Mouse (Mus musculus): Measurements from ENCODE around the gene Lhx5. TPM values are rescaled to one million over a fixed set of nuclear protein-coding genes. Genes with fewer than 3 reads are reported as not detected.

Gene Lhx5
- polyA plus RNA-seq, 1 experiment from 2014 or later: 3.5 TPM

DNA sequence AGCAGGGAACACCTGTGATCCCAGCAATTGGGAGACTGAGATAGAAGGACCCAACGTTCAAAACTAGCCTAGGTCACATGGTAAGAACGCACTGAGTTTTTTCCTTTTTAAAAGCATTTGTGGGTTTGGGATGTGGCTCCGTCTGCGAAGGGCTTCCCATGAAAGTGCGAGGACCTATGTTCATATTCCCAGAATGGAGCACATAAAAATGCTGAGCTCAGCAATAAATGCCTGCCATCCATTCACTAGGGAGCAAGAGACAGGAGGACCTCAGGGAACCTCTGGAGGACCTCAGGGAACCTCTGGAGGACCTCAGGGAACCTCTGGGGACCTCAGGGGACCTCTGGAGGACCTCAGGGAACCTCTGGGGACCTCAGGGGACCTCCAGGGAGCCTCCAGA, 46.5 kb downstream of the Lhx5 start:
- H3K36me3 ChIP-seq (ENCODE audit: control insufficient read depth, insufficient read depth, low read length): no peaks in the 10 kb centered on the region
- H3K4me1 ChIP-seq (ENCODE audit: control insufficient read depth, insufficient read depth, low read length): no peaks in the 10 kb centered on the region
- H3K27ac ChIP-seq (ENCODE audit: low read depth, low read length): no peak overlapping the region
- no peak overlapping the region for H3K4me3 ChIP-seq (ENCODE audit: low read depth, low read length)
- H3K9ac ChIP-seq (ENCODE audit: low read length): no peak overlapping the region
- ATAC-seq (no peak), DNase-seq (ENCODE audit: low spot score) (no peak)
- H3K4me2 ChIP-seq (ENCODE audit: low read length): no peak overlapping the region
- H3K27me3 ChIP-seq (replicated peaks; ENCODE audit: control insufficient read depth, insufficient read depth, low read length): no peaks in the 10 kb centered on the region
- 91% methylated on average over 5 of the region's 5 CpGs for WGBS
- H3K9me3 ChIP-seq (replicated peaks; ENCODE audit: control insufficient read depth, low read length): no peaks in the 10 kb centered on the region

DNA sequence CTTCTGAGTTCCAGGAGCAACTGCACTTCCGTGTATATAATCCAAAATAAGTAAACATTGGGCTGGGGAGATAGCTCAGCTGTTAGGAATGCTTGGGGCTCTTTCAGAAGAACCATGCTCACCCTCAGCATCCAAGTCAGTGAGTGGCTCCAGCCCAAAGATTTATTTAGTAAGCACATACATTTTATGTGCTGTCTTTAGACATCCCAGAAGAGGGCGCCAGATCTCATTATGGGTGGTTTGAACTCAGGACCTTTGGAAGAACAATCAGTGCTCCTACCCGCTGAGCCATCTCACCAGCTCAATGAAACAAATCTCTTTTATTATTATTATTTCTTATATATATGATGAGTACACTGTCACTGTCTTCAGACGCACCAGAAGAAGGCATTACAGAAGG, 48.0 kb downstream of the Lhx5 start:
- WGBS: 69% methylated on average over 4 of the region's 4 CpGs
- ATAC-seq: no peak
- H3K36me3 ChIP-seq (ENCODE audit: control insufficient read depth, insufficient read depth, low read length): 0 out of 2 replicates have a peak, but pooled peaks cover 2% of the 10 kb centered on the region

GRCm38 (mm10) chr5:120481205-120481604, 49.7 kb downstream of the Lhx5 start:
- 71% methylated on average over 9 of the region's 9 CpGs for WGBS
- ATAC-seq (no peak), DNase-seq (ENCODE audit: low spot score) (no peak)
- Histone ChIP-seq H3K4me3 (ENCODE audit: low read depth, low read length) (no peak overlapping the region), H3K36me3 (ENCODE audit: control insufficient read depth, insufficient read depth, low read length) (peaks cover 17% of the 10 kb centered on the region), H3K4me1 (ENCODE audit: control insufficient read depth, insufficient read depth, low read length) (no peaks in the 10 kb centered on the region), H3K27ac (ENCODE audit: low read depth, low read length) (no peak overlapping the region), H3K9ac (ENCODE audit: low read length) (no peak overlapping the region), H3K27me3 (replicated peaks; ENCODE audit: control insufficient read depth, insufficient read depth, low read length) (no peaks in the 10 kb centered on the region), H3K4me2 (ENCODE audit: low read length) (no peak overlapping the region), H3K9me3 (replicated peaks; ENCODE audit: control insufficient read depth, low read length) (no peaks in the 10 kb centered on the region)

More for the DNA sequence above, 48.0 kb downstream of the Lhx5 start:
- no peak for DNase-seq (ENCODE audit: low spot score)
- no peak overlapping the region for H3K9ac ChIP-seq (ENCODE audit: low read length)
- H3K4me1 ChIP-seq (ENCODE audit: control insufficient read depth, insufficient read depth, low read length): no peaks in the 10 kb centered on the region
- no peaks in the 10 kb centered on the region for H3K27me3 ChIP-seq (replicated peaks; ENCODE audit: control insufficient read depth, insufficient read depth, low read length)
- no peaks in the 10 kb centered on the region for H3K9me3 ChIP-seq (replicated peaks; ENCODE audit: control insufficient read depth, low read length)
- no peak overlapping the region for H3K4me3 ChIP-seq (ENCODE audit: low read depth, low read length)
- H3K4me2 ChIP-seq (ENCODE audit: low read length): no peak overlapping the region
- H3K27ac ChIP-seq (ENCODE audit: low read depth, low read length): no peak overlapping the region

DNA sequence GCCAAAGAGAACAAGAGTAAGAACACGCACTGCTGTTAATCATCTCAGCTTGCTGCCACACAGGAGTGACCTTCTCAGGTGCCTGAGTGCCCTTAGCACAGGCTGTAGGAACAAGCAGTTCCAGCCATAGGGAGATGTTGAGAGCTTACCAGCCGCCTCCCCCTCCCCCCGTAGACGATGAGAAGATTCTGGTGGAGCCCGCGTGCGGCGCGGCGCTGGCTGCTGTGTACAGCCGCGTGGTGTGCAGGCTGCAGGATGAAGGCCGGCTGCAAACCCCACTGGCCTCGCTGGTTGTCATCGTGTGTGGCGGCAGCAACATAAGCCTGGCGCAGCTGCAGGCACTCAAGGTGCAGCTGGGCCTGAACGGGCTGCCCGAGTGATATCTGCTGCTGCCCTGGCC, 51.9 kb downstream of the Lhx5 start:
- H3K4me2 ChIP-seq (ENCODE audit: low read length): no peak overlapping the region
- H3K36me3 ChIP-seq (ENCODE audit: control insufficient read depth, insufficient read depth, low read length): peaks cover 30% of the 10 kb centered on the region
- ATAC-seq (no peak), DNase-seq (ENCODE audit: low spot score) (no peak)
- H3K27me3 ChIP-seq (replicated peaks; ENCODE audit: control insufficient read depth, insufficient read depth, low read length): no peaks in the 10 kb centered on the region
- no peak overlapping the region for H3K4me3 ChIP-seq (ENCODE audit: low read depth, low read length)
- H3K4me1 ChIP-seq (ENCODE audit: control insufficient read depth, insufficient read depth, low read length): no peaks in the 10 kb centered on the region
- 87% methylated on average over 19 of the region's 19 CpGs for WGBS
- no peak overlapping the region for H3K9ac ChIP-seq (ENCODE audit: low read length)
- no peaks in the 10 kb centered on the region for H3K9me3 ChIP-seq (replicated peaks; ENCODE audit: control insufficient read depth, low read length)
- H3K27ac ChIP-seq (ENCODE audit: low read depth, low read length): no peak overlapping the region

DNA sequence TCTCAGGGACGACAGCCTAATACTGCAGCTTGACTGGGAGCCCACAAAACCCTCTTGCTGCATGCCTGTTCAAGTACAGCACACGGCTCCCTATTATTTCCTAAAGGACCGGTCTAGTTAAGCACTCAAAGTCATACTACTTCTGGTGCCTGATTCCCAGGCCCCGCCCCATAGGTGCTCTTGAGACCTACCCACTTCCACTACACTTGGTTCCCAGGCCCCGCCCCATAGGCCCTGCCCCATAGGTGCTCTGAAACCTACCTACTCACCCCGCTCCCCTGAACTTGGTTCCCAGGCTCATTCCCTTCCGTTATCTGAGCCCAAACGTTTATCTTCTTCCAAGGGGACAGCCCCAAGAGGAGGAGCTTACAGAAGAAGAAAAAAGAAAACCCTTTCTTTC, 56.3 kb downstream of the Lhx5 start:
- Histone ChIP-seq H3K36me3 (ENCODE audit: control insufficient read depth, insufficient read depth, low read length) (peaks cover 35% of the 10 kb centered on the region), H3K27me3 (replicated peaks; ENCODE audit: control insufficient read depth, insufficient read depth, low read length) (no peaks in the 10 kb centered on the region), H3K4me2 (ENCODE audit: low read length) (no peak overlapping the region), H3K9ac (ENCODE audit: low read length) (no peak overlapping the region), H3K4me1 (ENCODE audit: control insufficient read depth, insufficient read depth, low read length) (peaks cover 6% of the 10 kb centered on the region; the same call in 1 of the 2 replicates), H3K27ac (ENCODE audit: low read depth, low read length) (no peak overlapping the region), H3K4me3 (ENCODE audit: low read depth, low read length) (no peak overlapping the region), H3K9me3 (replicated peaks; ENCODE audit: control insufficient read depth, low read length) (no peaks in the 10 kb centered on the region)
- DNase-seq (ENCODE audit: low spot score) (no peak), ATAC-seq (no peak)
- 88% methylated on average over 8 of the region's 8 CpGs for WGBS

GRCm38 (mm10) chr5:120490679-120491192, 59.2 kb downstream of the Lhx5 start:
- no peaks in the 10 kb centered on the region for H3K27me3 ChIP-seq (replicated peaks; ENCODE audit: control insufficient read depth, insufficient read depth, low read length)
- WGBS: 52% methylated on average over 8 of the region's 8 CpGs
- no peak overlapping the region for H3K4me3 ChIP-seq (ENCODE audit: low read depth, low read length)
- H3K4me2 ChIP-seq (ENCODE audit: low read length): no peak overlapping the region
- ATAC-seq (peak; percentile 71), DNase-seq (ENCODE audit: low spot score) (peak; percentile 82)
- H3K9ac ChIP-seq (ENCODE audit: low read length): no peak overlapping the region
- H3K9me3 ChIP-seq (replicated peaks; ENCODE audit: control insufficient read depth, low read length): no peaks in the 10 kb centered on the region
- H3K36me3 ChIP-seq (ENCODE audit: control insufficient read depth, insufficient read depth, low read length): peaks cover 23% of the 10 kb centered on the region
- 0 out of 2 replicates have a peak overlapping the region, but pooled peaks have one; percentile 56 for H3K27ac ChIP-seq (ENCODE audit: low read depth, low read length)
- H3K4me1 ChIP-seq (ENCODE audit: control insufficient read depth, insufficient read depth, low read length): peaks cover 6% of the 10 kb centered on the region; the same call in 1 of the 2 replicates

Other genes with a start within 250 kb of the Lhx5 start
- 2.2 and 3.2 TPM in 2 replicates for gene Sdsl, start 41.1 kb downstream of the Lhx5 start, polyA plus RNA-seq (2014; fragmentation: Nextera tagmentation; extraction: Ambion mirVana)
- gene Sds, start 44.8 kb downstream of the Lhx5 start, polyA plus RNA-seq (2014; fragmentation: Nextera tagmentation; extraction: Ambion mirVana): not detected in 2 replicates
- gene Plbd2, start 71.9 kb downstream of the Lhx5 start, polyA plus RNA-seq (2014; fragmentation: Nextera tagmentation; extraction: Ambion mirVana): 14.8 and 16.2 TPM in 2 replicates
- 0.67 and 1.5 TPM in 2 replicates for gene Slc8b1, start 79.5 kb downstream of the Lhx5 start, polyA plus RNA-seq (2014; fragmentation: Nextera tagmentation; extraction: Ambion mirVana)
- gene Tpcn1, start 157.0 kb downstream of the Lhx5 start, polyA plus RNA-seq (2014; fragmentation: Nextera tagmentation; extraction: Ambion mirVana): 10.5 and 13.3 TPM in 2 replicates
- gene Iqcd, start 157.3 kb downstream of the Lhx5 start, polyA plus RNA-seq (2014; fragmentation: Nextera tagmentation; extraction: Ambion mirVana): 2.0 and 2.4 TPM in 2 replicates
- 15.9 and 18.3 TPM in 2 replicates for gene Rita1, start 180.9 kb downstream of the Lhx5 start, polyA plus RNA-seq (2014; fragmentation: Nextera tagmentation; extraction: Ambion mirVana)
- gene Ddx54, start 181.0 kb downstream of the Lhx5 start, polyA plus RNA-seq (2014; fragmentation: Nextera tagmentation; extraction: Ambion mirVana): 26.9 and 33.1 TPM in 2 replicates
- gene Cfap73, start 202.5 kb downstream of the Lhx5 start, polyA plus RNA-seq (2014; fragmentation: Nextera tagmentation; extraction: Ambion mirVana): 0.19 and 0.57 TPM in 2 replicates
- 1.5 and 3.2 TPM in 2 replicates for gene Rasal1, start 217.1 kb downstream of the Lhx5 start, polyA plus RNA-seq (2014; fragmentation: Nextera tagmentation; extraction: Ambion mirVana)